Mouse (Mus musculus) layer of hippocampus, adult 9-11 months (tissue): ENCODE results near the gene Pomp.
"Not testable (repeated sequence)": the region's sequence is repeated elsewhere in the genome, so short reads cannot be mapped to it uniquely, and the experiment has no call there.

Source experiments
- DNase-seq: peaks from one replicate; pipeline ENCODE4 v3.0.0; 2022

Gene Pomp

DNA sequence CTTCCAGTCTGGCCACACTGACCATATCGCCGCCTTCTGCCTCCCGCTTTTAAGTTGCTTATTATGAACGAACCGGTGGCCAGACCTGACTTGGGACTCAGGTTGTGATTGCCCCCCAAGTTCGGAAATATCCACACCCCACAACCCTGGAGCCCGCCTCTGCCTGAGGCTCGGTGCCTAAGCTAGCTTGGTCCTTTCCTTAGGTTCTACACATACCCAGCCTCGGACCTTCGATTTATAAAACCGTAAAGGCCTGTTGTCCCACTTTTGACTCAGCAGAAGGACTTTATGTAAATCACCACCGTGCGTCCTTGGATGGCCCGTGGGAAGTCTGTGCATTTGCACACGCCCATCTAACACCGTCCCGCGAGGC is 199 bp upstream of the Pomp start:
- DNase-seq, result no peak

DNA sequence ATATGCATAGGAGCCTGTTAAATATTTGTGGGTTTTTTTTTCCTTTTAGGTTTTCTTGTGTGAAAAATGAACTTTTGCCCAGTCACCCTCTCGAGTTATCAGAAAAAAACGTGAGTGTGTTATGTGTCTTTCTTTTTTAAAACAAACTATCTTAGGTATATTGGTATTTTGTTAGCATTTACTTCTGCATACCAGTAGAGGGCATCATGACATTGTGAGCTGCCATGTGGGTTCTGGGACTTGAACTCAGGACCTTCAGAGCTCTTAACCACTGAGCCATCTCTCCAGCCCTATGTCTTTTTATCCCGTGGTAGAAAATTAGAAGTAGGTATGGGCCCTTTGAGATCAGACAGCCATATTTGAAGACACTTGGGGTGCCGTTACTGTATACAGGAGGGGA is 8.4 kb downstream of the Pomp start:
- DNase-seq, result no peak

DNA sequence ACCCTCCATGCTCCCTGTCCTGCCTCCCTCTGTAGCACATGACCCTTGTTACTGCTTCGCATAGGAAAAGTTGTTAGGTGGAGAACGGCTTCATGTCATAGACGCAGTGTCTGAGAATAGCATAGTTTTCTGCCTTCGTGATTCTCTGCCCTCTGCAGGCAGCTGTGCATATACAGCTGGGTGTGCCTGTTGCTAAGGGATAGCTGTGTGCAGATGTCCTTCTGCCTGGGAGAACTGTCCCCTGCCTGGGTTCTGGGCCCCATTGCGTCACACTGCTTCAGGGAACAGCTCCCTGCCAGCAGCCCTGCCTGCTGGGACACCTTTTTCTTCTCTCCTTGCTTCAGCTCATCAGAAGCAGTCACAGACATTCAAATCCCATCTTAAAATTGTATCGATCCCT is 9.3 kb downstream of the Pomp start:
- no peak for DNase-seq

DNA sequence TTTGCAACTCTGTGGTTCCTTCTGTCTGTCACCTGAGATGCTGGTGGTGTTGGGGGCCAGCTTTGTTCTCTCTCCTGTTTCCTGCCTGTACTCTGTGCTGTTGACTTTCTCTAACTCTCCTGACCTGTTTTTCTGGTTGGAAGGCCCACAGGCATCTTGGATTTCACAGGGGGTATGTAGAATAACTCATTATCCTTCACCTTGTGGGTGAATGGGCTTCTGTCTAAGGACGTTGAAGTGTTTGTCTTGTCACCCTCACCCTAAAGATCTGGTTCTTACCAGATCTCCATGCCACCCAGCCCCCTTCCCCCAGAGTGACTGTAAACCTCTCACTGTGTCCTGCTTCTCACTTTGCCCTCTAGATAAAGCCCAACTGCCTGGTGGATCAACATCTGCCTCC is 10.0 kb downstream of the Pomp start:
- DNase-seq, result no peak

GRCm38 (mm10) chr5:147871091-147871820 is 11.0 kb downstream of the Pomp start:
- DNase-seq, result no peak

GRCm38 (mm10) chr5:147874491-147875065 is 14.3 kb downstream of the Pomp start:
- DNase-seq, result no peak

- no peak for DNase-seq
These were observed 14.9 kb downstream of the Pomp start for GRCm38 (mm10) chr5:147875210-147875609.

DNA sequence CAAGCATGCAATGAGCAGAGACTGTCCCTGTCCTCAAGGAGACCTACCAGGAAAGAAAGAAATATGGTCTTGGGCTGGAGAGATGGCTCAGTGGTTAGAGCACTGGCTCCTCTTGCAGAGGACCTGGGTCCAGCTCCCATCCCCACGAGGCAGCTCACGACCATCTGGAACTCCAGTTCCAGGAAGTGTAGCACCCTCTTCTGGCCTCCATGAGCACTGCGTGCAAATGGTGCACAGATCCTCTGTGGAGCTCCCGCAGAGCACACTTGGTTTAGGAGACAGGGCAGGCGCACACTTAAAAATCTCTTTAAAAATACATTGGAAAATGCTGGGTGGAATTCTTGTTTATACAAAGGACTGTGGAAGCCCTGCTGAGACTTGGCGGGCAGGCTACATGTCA is 17.3 kb downstream of the Pomp start:
- no peak for DNase-seq

DNA sequence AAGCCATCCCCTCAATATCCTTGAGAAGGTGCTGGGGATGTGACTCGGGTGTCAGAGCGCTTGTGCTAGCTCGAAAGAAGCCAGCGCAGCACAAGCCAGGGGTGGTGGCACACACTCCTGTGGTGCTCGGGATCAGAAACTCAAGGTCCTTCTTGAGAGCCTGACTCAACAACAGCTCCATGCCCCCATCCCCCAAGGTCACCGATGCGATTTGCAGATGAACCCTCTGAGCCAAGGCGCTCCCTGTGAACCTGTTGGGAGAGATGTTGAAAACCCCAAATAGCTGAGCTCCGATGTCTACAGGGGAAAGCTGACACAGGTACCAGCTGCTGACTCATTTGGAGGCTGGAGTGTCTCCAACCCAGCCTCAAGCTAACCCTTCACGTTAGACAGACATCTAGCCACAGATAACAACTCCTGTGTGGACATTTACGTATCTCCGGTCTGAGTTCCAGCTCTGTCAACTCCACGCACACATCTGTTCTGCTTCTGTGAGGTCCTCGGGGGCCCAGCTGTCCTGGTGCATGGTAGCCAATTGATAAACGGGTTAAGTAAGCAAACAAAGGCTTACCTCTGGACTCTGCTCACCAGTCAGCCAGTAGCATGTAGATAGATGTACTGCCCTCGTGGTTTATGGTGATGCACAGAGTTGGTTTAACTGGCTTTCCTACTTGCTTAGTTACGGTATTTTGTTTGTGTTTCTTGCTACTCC is 19.9 kb downstream of the Pomp start:
- DNase-seq, result no peak

DNA sequence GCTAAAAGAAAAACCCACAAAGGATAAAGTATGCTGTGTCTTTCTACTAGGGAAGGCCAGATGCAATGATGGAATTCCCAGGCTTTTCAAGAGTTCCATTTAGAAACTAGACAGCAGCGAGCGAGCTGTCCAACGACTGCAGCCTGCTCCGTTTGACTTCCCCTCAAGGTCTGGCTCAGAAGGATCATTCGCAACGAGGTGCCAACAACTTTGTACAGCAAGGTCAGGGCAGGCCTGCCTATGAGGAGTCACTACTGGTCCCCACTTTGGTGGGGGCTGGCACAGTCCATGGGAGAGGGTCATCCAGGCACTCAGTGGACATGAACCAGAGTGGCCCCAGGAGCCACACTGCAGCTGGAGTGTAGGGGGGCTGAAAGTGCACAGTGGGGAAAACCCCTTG is 23.3 kb downstream of the Pomp start:
- no peak for DNase-seq

DNA sequence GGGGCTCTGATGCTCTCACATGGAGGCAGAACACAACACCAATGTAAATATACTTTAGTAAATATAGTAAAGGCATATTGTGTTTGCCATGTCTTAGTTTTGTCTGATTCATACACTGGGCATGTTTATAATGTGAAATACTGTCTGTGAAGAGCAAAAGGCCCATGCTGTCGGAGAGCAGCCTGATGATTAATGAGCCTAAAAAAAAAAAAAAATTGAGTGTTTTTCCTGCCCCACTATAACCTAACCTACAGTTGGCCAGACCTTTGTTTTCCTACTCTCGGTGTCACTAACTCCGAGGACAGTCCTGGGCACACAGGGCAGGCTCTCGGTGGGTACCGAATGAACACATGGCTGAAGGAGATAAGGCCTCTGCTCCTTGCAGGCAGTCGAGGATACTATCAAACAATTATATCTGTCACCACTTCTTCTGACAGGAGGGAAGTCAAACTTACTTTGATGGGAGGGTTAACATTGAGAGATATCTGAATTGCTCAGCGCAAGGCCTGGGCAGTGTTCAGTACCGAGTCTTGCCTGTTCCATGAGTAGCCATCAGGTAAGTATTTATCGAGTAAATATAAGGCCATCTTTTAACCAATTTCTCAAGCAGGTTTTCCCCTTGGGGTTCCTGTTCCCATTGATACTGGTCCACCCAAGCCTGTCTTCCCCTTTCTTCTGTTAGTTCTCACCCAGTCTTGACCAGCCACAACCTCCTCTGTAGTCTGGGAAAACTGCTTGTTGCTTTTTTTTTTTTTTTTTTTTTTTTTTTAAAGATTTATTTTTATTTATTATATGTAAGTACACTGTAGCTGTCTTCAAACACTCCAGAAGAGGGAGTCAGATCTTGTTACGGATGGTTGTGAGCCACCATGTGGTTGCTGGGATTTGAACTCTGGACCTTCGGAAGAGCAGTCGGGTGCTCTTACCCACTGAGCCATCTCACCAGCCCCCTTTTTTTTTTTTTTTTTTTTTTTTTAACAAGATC is 28.3 kb downstream of the Pomp start:
- DNase-seq, result no peak

DNA sequence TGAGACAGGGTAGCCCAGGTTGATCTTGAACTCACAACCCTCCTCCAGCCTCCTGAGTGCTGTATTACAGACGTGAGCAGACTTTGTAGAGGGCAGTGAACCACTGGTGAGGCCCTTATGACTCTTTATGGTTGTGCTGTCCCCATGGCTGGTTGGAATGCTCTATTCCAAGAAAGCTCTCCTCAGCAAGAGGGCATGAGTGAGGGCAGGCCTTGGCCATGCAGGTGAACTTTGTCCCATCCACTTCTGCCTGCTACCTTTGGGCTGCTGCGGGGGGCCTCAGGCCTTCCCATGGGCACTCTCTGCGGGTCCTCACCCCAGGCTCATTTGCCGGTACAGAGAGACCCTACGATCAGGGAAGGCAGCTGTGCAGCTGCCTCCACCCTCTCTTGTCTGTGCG is 32.5 kb downstream of the Pomp start:
- DNase-seq, result no peak

DNA sequence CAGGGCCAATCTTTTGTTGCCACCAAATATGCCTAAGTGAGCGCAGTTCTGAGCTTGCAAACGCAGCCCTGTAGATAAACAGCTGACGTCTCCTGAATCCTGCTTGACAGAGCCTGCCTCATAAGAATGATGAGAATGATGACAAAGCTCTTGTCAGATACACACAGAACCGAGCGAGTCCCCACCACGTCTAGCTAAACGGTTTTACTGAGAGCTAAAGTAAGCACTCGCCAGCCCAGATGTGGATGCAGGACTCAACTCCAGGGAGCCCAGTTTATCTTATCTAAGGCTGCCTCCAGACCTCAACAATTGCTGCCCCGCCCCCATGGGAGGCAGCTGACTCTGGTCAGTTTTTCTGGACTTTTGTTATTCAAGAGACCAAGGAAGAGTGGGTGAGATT is 32.9 kb downstream of the Pomp start:
- no peak for DNase-seq

DNA sequence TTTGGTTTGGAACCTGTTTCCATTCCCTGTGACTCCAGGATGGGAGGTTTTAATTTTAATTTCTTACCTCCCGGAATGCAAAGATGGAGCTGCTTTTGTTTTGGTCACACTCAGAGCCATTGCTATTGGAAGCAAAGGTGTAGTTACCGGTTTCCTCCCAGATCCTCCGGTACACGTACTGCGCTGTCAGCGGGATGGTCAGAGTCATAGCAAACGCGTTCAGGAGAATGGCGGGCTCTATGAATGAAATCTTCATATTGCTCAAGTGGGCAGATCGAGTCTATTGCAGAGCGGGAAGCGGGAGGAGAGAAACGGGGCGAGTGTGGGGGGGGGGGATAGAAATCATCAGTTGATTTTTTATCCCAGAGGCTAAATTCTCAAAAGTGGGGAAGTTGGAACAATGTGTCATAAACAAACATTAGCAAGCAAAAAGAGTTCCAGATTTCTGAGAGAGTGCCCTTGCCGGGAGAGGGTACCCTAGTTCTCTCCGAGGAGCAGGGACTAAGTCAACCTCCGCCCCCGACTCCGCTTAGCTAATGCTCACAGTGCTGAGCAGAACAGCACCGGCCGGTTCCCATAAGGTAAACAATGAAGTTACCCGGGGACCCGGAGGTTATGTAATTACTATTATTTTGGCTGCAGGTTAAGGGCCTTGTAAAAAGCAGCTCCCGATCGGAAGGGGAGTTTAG is 33.6 kb downstream of the Pomp start:
- no peak for DNase-seq

DNA sequence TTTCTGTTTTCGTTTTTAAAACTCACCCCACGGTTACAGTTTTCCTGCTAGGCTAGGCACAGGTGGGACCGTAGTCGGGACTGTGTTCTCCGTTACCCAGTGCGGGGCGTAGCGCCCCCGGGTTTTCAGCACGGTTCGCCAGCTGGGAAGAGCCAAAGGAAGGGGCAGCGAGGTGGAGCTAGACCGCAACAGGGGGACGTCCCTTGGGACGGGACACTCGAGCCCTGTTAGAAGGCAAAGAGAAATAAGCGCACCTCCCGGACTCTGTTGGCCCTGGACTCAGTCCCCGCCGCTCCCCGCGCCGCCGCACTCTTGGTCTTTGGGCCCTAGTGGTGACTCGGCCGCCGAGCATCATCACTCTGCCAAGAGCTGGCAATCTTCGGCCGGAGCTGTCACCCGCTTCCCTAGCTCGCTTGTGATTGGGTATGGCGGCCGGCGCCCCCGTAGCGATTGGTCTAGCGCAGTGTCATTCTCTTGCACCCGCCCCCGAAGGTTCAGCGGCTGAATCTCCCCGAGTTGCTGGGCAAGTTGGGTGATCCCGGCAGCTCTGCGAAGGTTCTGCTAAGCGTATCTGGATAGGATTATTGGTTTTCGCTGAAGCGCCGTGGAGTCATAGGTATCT is 34.3 kb downstream of the Pomp start, which contains the start of gene Slc46a3:
Gene Slc46a3 (minus strand): TSS at position 361 of the 622 bp plus-strand sequence.
- peak; percentile 93 for DNase-seq

DNA sequence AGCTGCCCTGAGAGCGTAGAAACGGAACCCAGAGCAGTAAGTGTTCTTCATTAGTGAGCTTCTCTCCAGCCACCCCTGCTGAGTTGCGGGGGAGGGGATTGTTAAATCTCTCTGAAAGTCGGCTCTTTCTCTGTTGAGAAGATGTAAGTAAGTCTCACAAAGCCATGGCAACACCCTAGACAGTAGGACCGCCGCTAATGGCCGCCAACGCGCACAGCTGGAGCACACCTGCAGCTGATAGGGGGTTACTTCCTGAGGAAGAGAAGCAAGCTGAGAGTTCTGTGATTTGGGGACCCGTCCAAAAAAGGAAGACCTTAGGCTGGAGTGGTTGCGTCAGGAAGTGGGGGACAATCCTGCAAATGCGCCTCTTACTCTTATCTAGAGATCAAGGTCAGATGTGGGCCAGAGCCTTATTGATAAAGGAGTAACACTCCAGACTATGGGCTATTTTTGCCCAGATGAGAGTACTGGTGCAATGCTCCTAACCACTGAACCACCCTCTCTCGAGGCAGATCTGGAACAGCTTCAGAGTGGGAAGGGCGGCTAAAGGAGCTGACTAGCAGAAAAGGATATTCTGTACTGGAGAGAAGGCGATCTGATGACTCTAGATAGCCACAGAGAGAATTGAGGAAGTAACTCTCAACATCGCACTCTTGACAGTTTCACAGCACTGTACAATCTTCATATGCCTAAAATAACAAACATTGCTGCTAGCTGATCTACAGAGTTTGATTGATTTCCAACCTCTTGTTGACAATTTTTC is 35.4 kb downstream of the Pomp start:
- peak; percentile 30 for DNase-seq

GRCm38 (mm10) chr5:147896501-147896900 is 36.2 kb downstream of the Pomp start:
- not testable (repeated sequence) for DNase-seq

DNA sequence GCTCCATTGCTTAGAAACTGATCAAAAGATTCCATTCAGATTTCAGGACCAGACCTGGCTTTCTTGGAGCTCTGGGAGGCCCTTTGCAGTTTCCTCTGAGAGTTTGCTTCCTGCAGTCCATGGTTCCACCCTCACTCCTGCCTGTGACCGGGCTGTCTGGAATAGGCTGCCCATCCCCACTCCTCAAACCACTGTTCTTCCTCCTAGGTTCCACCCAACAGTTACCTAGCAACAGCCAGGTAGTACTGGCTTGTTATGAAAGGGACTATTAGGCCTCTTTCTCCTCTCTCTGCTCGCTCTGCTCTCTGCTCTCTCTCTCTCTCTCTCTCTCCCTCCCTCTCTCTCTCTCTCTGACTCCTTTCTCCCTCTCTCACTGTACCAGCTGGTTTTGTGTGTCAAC is 38.0 kb downstream of the Pomp start:
- DNase-seq, result no peak

DNA sequence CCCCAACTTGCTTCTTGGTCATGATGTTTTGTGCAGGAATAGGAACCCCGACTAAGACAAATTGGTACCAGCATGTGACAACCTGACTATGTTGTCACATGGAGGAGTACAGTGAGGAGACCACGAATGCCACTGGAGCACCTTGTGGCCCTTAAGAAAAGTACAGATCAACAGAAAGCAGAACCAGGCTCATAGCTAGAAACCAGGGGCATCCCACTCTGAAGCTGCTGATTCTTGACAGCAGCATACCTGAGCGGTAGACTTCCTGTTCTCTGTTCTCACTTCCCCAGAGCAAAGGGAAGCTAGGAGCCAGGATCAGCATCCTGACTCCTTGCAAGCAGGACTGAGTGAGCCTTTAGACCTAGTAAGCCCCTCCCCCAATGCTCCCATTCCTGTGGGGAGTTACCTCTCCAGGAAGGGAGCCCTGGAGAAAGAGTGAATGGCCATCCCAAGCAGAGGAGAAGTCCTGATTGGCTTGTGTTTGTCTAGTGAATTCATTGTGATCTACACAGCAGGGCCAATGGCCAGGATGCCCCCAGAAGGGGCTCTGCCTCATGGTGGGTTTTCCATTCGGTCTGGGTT is 38.8 kb downstream of the Pomp start:
- no peak for DNase-seq

DNA sequence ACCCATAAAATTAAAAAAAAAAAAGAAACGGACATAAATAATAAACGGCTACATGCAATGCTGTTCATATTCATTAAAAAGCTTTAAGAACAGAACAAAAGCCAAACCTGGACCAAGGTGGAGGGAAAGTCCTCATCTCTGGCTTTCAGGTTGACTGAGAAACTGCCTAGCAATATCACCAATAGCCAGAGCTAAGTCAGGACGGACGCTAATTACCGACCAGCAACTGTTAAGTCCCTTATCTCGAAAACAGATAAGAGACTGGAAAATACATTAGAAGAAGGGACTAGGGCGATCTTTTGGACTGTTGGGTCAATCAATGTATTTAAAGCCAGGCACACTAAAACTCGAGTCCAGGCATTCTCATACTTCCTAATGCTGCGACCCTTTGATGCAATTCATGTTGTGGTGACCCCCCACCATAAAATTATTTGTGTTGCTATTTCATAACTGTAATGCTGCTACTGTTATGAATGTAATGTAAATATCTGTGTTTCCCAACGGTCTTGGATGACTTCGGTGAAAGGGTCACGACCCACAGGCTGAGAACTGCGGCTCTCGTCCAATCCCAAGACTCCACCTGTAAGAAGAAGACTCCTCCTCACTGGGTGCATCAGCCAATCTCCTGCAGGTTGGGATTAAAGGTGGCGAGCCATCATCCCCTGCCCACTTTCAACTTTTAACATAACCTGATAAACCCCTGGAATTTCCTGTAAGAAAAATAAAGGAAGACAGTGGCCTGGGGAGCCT is 41.9 kb downstream of the Pomp start:
- no peak for DNase-seq
